Mouse (Mus musculus): ENCODE measurements around the gene Tbx4. TPM values are rescaled to one million over a fixed set of nuclear protein-coding genes. Genes with fewer than 3 reads are reported as not detected.

Gene Tbx4
- total and polyA plus RNA-seq, 3 experiments, result not detected

DNA sequence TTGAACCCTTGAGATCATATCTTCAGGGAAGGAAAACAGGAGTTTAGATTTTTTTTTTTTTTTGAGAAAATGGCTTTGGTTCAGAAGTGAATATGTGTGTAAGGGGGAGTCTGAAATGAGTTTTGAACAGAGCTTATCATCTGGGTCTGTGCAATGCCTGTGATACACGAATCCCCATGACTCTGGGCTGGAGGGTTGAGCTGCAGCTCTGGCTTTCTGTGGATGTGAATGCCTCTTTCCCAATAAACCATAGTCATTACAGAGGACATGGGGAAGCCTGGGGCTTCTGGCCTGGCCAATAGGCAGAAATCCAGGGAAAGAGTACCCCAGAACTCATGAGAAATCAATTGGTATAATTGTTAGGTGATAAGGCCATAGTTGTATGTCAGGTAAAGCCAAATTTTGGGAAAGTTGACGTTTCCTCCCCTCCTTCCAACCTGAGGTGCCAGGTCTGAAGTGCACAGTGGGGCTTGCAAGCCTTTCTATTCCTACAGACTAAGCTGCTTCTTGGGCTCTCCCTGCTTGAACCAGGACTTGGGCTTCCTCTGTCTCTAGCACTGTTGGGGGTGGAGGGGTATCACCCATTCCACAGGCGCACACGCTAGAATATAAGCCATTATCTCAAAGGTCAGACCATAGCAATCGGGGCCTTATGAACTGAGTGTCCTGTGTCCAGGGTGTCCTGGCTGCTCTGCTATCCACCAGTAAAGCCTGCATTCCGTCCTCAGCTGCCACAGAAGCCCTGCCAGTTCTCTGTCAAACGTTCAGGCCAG lies 46.8 kb upstream of the Tbx4 start:
- Histone ChIP-seq H3K27me3 (ENCODE audit: insufficient read depth, low read length) (peaks cover 49% of the 10 kb centered on the region), H3K36me3 (replicated peaks) (no peaks in the 10 kb centered on the region), H3K9me3 (replicated peaks) (peaks cover 28% of the 10 kb centered on the region), H3K4me3 (ENCODE audit: low read depth, low read length) (no peak overlapping the region), H3K4me1 (ENCODE audit: insufficient read depth, low read depth, low read length) (no peaks in the 10 kb centered on the region; the same call in 1 of the 2 replicates)
- ATAC-seq (ENCODE audit: extremely low read depth, insufficient number of reproducible peaks, low FRiP score, poor library complexity, severe bottlenecking) (no peak), DNase-seq (ENCODE audit: low spot score) (no peak)
- no peak for TF ChIP-seq GATA1 (IDR thresholded peaks at IDR 0.05; ENCODE audit: borderline replicate concordance, low read length)
- no peak for TF ChIP-seq CTCF (IDR thresholded peaks at IDR 0.05; ENCODE audit: low read depth, low read length)
- TF ChIP-seq GATA2 (IDR thresholded peaks at IDR 0.05; ENCODE audit: borderline replicate concordance, low read depth, low read length), result no peak
- TF ChIP-seq POLR2AphosphoS5 (IDR thresholded peaks at IDR 0.05; ENCODE audit: insufficient replicate concordance, low read depth, low read length), result no peak
- TF ChIP-seq TAL1 (conservative IDR thresholded peaks at IDR 0.05; ENCODE audit: low read depth, low read length), result no peak

DNA sequence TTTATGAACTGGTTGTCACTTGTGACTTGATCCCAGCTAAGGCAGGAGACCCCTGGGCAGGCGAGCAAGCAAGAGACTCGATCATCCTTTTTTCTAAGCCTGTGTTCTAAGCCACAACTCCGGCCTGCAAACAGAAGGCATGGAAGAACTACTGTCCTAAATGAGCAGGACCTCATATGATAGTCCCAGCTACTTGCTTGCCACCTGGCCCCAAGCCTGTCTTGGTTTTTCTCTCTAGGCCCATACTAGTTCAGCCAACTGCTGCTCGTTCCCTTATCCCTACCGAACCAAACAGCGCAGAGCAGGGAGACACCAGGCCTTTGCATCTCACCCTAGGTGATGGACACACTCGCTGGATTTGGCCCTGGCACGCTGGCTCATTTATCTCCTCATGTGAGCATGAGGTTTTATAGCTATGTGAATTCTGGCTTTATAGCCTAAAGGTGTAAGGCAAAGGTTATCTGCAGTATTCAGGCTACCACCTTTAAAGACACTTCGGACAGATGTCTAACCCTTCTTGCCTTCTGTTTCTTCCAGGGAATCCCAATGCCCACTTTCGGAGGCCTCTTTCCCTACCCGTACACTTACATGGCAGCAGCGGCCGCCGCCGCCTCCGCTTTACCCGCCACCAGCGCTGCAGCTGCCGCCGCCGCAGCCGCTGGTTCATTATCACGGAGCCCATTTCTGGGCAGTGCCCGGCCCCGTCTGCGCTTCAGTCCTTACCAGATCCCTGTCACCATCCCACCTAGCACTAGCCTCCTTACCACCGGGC lies 46.0 kb upstream of the Tbx4 start:
- peaks cover 52% of the 10 kb centered on the region; the same call in 1 of the 2 replicates for H3K27me3 ChIP-seq (ENCODE audit: insufficient read depth, low read length)
- no peak for DNase-seq (ENCODE audit: low spot score)
- no peaks in the 10 kb centered on the region for H3K36me3 ChIP-seq (replicated peaks)
- no peak for ATAC-seq (ENCODE audit: extremely low read depth, insufficient number of reproducible peaks, low FRiP score, poor library complexity, severe bottlenecking)
- H3K4me1 ChIP-seq (ENCODE audit: insufficient read depth, low read depth, low read length), result no peaks in the 10 kb centered on the region; the same call in 1 of the 2 replicates
- H3K4me3 ChIP-seq (ENCODE audit: low read depth, low read length), result no peak overlapping the region
- peaks cover 28% of the 10 kb centered on the region for H3K9me3 ChIP-seq (replicated peaks)
- TF ChIP-seq GATA2 (IDR thresholded peaks at IDR 0.05; ENCODE audit: borderline replicate concordance, low read depth, low read length) (no peak), POLR2AphosphoS5 (IDR thresholded peaks at IDR 0.05; ENCODE audit: insufficient replicate concordance, low read depth, low read length) (no peak), CTCF (IDR thresholded peaks at IDR 0.05; ENCODE audit: low read depth, low read length) (no peak), GATA1 (IDR thresholded peaks at IDR 0.05; ENCODE audit: borderline replicate concordance, low read length) (no peak), TAL1 (conservative IDR thresholded peaks at IDR 0.05; ENCODE audit: low read depth, low read length) (no peak)

DNA sequence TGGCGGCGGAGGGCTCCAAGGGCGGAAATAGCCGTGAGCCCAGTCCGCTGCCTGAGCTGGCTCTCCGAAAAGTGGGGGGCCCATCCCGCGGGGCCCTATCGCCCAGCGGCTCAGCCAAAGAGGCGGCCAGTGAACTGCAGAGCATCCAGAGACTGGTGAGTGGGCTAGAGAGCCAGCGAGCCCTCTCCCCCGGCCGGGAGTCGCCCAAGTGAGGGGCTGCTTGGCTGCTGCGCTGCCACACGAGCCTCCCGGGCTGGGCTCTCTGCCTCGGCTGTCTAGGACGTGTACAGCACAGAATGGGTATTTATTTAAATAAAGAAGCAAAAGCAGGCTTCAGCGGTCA lies 45.4 kb upstream of the Tbx4 start:
- Histone ChIP-seq H3K4me3 (ENCODE audit: low read depth, low read length) (no peak overlapping the region), H3K36me3 (replicated peaks) (no peaks in the 10 kb centered on the region), H3K9me3 (replicated peaks) (peaks cover 28% of the 10 kb centered on the region), H3K27me3 (ENCODE audit: insufficient read depth, low read length) (peaks cover 50% of the 10 kb centered on the region; the same call in 1 of the 2 replicates), H3K4me1 (ENCODE audit: insufficient read depth, low read depth, low read length) (no peaks in the 10 kb centered on the region; the same call in 1 of the 2 replicates)
- TF ChIP-seq POLR2AphosphoS5 (IDR thresholded peaks at IDR 0.05; ENCODE audit: insufficient replicate concordance, low read depth, low read length) (no peak), CTCF (IDR thresholded peaks at IDR 0.05; ENCODE audit: low read depth, low read length) (no peak), GATA1 (IDR thresholded peaks at IDR 0.05; ENCODE audit: borderline replicate concordance, low read length) (no peak), GATA2 (IDR thresholded peaks at IDR 0.05; ENCODE audit: borderline replicate concordance, low read depth, low read length) (no peak), TAL1 (conservative IDR thresholded peaks at IDR 0.05; ENCODE audit: low read depth, low read length) (no peak)
- no peak for DNase-seq (ENCODE audit: low spot score)
- ATAC-seq (ENCODE audit: extremely low read depth, insufficient number of reproducible peaks, low FRiP score, poor library complexity, severe bottlenecking), result no peak

DNA sequence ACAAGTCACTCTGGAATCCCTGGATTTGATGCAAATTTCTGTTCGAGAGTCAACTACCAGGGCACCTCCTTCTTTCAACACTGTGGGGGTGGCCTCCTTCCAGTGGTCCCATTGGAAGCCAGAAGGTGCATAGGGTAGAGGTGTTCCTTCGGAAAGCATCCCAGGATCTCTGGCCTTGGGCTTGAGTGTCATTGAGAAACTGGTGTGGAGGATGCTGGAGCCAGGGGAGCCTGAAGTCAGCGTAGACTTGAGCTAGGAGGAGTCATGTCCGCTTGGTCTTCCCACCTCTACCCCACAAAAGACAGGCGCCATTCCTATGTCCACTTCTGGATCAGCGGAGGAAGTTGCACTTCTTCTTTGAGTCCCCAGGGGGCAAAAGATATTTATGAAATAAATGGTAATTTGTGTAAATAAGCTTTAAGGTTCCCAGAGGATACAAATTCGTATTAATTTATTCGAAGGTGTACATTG lies 45.0 kb upstream of the Tbx4 start:
- Histone ChIP-seq H3K36me3 (replicated peaks) (no peaks in the 10 kb centered on the region), H3K4me3 (ENCODE audit: low read depth, low read length) (no peak overlapping the region), H3K27me3 (ENCODE audit: insufficient read depth, low read length) (peaks cover 49% of the 10 kb centered on the region; the same call in 1 of the 2 replicates), H3K4me1 (ENCODE audit: insufficient read depth, low read depth, low read length) (no peaks in the 10 kb centered on the region; the same call in 1 of the 2 replicates), H3K9me3 (replicated peaks) (peaks cover 28% of the 10 kb centered on the region)
- DNase-seq (ENCODE audit: low spot score) (no peak), ATAC-seq (ENCODE audit: extremely low read depth, insufficient number of reproducible peaks, low FRiP score, poor library complexity, severe bottlenecking) (no peak)
- TF ChIP-seq CTCF (IDR thresholded peaks at IDR 0.05; ENCODE audit: low read depth, low read length) (no peak), POLR2AphosphoS5 (IDR thresholded peaks at IDR 0.05; ENCODE audit: insufficient replicate concordance, low read depth, low read length) (no peak), TAL1 (conservative IDR thresholded peaks at IDR 0.05; ENCODE audit: low read depth, low read length) (no peak), GATA1 (IDR thresholded peaks at IDR 0.05; ENCODE audit: borderline replicate concordance, low read length) (no peak), GATA2 (IDR thresholded peaks at IDR 0.05; ENCODE audit: borderline replicate concordance, low read depth, low read length) (no peak)

DNA sequence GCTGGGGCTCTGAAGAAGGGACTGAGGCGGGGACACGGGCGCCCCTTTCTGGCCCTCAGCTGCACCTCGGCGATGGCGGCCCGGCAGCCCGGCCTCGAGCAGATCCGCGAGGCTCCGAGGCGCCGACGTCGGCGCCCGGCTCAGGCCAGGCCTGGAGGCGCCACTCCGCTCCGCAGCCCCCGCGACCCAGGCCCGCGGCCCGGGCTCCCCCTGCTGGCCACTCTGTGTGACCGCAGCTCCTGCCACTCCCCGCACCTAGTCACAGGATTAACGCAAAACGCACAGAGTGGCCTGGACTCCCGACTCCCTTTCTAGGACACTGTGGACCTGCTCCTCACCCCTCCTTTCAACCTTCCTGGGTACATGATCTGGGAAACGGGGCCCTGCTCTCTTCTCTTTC lies 44.2 kb upstream of the Tbx4 start:
- TF ChIP-seq GATA1 (IDR thresholded peaks at IDR 0.05; ENCODE audit: borderline replicate concordance, low read length) (no peak), CTCF (IDR thresholded peaks at IDR 0.05; ENCODE audit: low read depth, low read length) (no peak), GATA2 (IDR thresholded peaks at IDR 0.05; ENCODE audit: borderline replicate concordance, low read depth, low read length) (no peak), POLR2AphosphoS5 (IDR thresholded peaks at IDR 0.05; ENCODE audit: insufficient replicate concordance, low read depth, low read length) (no peak), TAL1 (conservative IDR thresholded peaks at IDR 0.05; ENCODE audit: low read depth, low read length) (no peak)
- ATAC-seq (ENCODE audit: extremely low read depth, insufficient number of reproducible peaks, low FRiP score, poor library complexity, severe bottlenecking) (no peak), DNase-seq (ENCODE audit: low spot score) (no peak)
- H3K36me3 ChIP-seq (replicated peaks), result no peaks in the 10 kb centered on the region
- peaks cover 26% of the 10 kb centered on the region for H3K9me3 ChIP-seq (replicated peaks)
- no peaks in the 10 kb centered on the region; the same call in 1 of the 2 replicates for H3K4me1 ChIP-seq (ENCODE audit: insufficient read depth, low read depth, low read length)
- no peak overlapping the region for H3K4me3 ChIP-seq (ENCODE audit: low read depth, low read length)
- H3K27me3 ChIP-seq (ENCODE audit: insufficient read depth, low read length), result peaks cover 50% of the 10 kb centered on the region; the same call in 1 of the 2 replicates

All from G1E (cell line).